Mouse (Mus musculus): ENCODE data around the gene Khdrbs1. TPM values are rescaled to one million over a fixed set of nuclear protein-coding genes. Genes with fewer than 3 reads are reported as not detected.

Gene Khdrbs1
- total RNA-seq (2021) (10 to 100 TPM; 38.1 to 41.7 TPM), polyA plus RNA-seq (2012; rRNA removed) (11.4 and 11.7 TPM in 2 replicates)
- long read RNA-seq, transcript Khdrbs1-201 (9 exons, 3,738 nt), result major isoform, 36 of 43 reads
- long read RNA-seq, partial matches to known transcripts, result 6 of 43 reads
- long read RNA-seq, other reads (novel, unspliced or antisense), result 1 of 43 reads

DNA sequence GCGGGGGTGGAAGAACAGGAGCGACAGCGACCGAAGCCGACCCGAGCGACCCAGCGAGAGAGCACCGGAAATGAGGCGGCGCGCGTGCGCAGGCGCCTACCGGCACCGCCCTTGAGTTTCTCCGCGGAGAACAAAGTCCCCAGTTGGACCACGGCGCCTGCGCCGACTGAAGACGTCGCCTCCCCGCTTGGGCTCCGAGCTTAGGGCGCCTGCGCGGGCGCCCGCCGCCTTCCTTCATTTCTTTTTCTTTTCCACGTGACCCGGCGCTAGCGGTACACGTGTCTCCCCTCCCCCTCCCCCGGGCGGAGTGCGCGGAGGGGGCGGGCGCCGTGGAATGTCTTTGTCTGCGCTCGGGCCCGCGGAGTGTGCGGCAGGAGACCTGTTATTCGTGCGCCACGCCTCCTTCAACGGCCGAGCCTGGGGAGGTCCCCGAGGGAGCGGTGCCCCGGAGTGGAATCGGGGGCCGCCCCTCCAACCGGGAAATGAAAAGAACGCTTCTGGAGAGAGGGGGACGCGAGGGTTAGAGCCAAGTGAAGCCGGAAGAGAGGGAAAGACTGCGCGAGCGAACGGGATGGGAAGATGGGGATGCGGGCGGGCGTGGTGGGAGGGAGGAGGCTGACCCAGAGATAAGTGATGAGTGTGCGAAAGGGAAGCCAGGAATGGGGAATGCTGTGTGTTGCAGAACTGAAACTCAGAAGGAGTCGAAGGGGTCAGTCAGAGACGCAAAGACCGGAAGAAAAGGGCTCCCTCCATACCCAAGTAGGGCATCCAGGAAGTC lies at the start of gene Khdrbs1:
Khdrbs1 (minus strand) TSS at position 72 of the 778 bp plus-strand sequence.
- Histone ChIP-seq H3K27ac (peak within 1 kb of the TSS; percentile 96), H3K4me3 (peak within 1 kb of the TSS; percentile 87), H3K79me2 (replicated peaks; ENCODE audit: control insufficient read depth, insufficient read depth, low read length) (0 out of 2 replicates have a peak, but pooled peaks cover 2% of the 10 kb centered on the region), H3K36me3 (ENCODE audit: control insufficient read depth, insufficient read depth, low read length) (peaks cover 7% of the 10 kb centered on the region), H3K9ac (ENCODE audit: low read depth, low read length) (peak within 1 kb of the TSS; percentile 99), H3K4me1 (ENCODE audit: control insufficient read depth, insufficient read depth, low read length) (peaks cover 2% of the 10 kb centered on the region), H3K27me3 (ENCODE audit: control insufficient read depth, insufficient read depth, low read length) (no peaks in the 10 kb centered on the region)
- DNase-seq, result peak; percentile 94 to 98
- intact Hi-C loops (cut with DNase I), result loop anchor here (2.0 kb wide), 3 partner anchors 46 to 78 kb away; partner anchors contain the start of genes Kpna6 and Tmem39b
- WGBS, result 1% methylated on average over 76 of the region's 76 CpGs
- 0 out of 2 replicates have a peak, but pooled peaks have one; percentile 36 for TF ChIP-seq EP300 (IDR thresholded peaks at IDR 0.05; ENCODE audit: insufficient read depth, low read depth, low read length)
- TF ChIP-seq CTCF (IDR thresholded peaks at IDR 0.05), result no peak
- TF ChIP-seq POLR2A (IDR thresholded peaks at IDR 0.05; ENCODE audit: insufficient read depth, low read depth, low read length), result peak; percentile 81

DNA sequence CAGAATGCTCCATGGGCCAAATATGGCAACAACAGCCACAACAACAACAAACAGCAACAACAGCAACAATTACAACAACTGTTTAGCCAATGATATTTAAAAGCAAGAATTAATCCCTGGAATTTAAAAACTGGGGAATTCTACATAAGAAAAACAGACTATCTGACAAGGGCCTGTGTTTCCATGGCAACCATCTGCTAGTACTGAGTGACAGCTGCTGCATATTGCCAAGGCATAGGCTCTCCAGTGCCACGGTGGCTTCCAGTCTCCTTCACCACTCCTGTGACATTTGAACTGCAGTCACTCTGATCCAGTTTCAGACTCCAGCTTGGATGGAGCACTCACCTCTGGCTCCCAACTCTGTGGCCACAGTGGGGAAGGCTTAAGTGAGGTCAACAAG lies 49.3 kb upstream of the Khdrbs1 start:
- Histone ChIP-seq H3K27me3 (ENCODE audit: control insufficient read depth, insufficient read depth, low read length) (no peaks in the 10 kb centered on the region), H3K79me2 (replicated peaks; ENCODE audit: control insufficient read depth, insufficient read depth, low read length) (no peaks in the 10 kb centered on the region), H3K36me3 (ENCODE audit: control insufficient read depth, insufficient read depth, low read length) (no peaks in the 10 kb centered on the region; the same call in 1 of the 2 replicates), H3K9ac (ENCODE audit: low read depth, low read length) (no peak overlapping the region), H3K27ac (no peak overlapping the region), H3K4me3 (no peak overlapping the region), H3K4me1 (ENCODE audit: control insufficient read depth, insufficient read depth, low read length) (peaks cover 6% of the 10 kb centered on the region; the same call in 1 of the 2 replicates)
- DNase-seq, result no peak
- TF ChIP-seq CTCF (IDR thresholded peaks at IDR 0.05) (no peak), POLR2A (IDR thresholded peaks at IDR 0.05; ENCODE audit: insufficient read depth, low read depth, low read length) (no peak), EP300 (IDR thresholded peaks at IDR 0.05; ENCODE audit: insufficient read depth, low read depth, low read length) (no peak)
- intact Hi-C loops (cut with DNase I), result no loop called here
- WGBS, result 58% methylated on average over 1 of the region's 1 CpGs

DNA sequence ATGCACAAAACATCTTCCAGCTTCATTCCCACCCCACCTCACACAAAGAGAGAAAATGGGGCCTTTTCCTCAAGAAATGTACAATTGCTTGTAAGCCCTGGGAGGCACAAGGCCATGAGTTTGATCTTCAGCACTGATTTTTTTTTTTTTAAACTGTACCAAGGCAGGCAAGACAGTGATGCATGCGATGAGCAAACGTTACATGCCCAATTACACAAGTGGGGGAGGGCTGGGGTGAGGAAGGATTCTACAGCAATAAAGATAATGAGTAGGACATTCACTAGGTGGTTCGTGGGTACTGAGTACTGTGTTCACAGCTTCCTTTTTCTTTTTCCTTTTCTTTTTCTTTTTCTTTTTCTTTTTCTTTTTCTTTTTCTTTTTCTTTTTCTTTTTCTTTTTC lies 48.4 kb upstream of the Khdrbs1 start:
- WGBS, result 82% methylated on average over 3 of the region's 3 CpGs
- intact Hi-C loops (cut with DNase I), result no loop called here
- TF ChIP-seq CTCF (IDR thresholded peaks at IDR 0.05) (no peak), EP300 (IDR thresholded peaks at IDR 0.05; ENCODE audit: insufficient read depth, low read depth, low read length) (no peak), POLR2A (IDR thresholded peaks at IDR 0.05; ENCODE audit: insufficient read depth, low read depth, low read length) (no peak)
- no peak for DNase-seq
- no peak overlapping the region for H3K9ac ChIP-seq (ENCODE audit: low read depth, low read length)
- H3K4me3 ChIP-seq, result no peak overlapping the region
- H3K79me2 ChIP-seq (replicated peaks; ENCODE audit: control insufficient read depth, insufficient read depth, low read length), result no peaks in the 10 kb centered on the region
- no peaks in the 10 kb centered on the region for H3K27me3 ChIP-seq (ENCODE audit: control insufficient read depth, insufficient read depth, low read length)
- H3K27ac ChIP-seq, result no peak overlapping the region
- H3K4me1 ChIP-seq (ENCODE audit: control insufficient read depth, insufficient read depth, low read length), result peaks cover 2% of the 10 kb centered on the region; the same call in 1 of the 2 replicates
- H3K36me3 ChIP-seq (ENCODE audit: control insufficient read depth, insufficient read depth, low read length), result no peaks in the 10 kb centered on the region

DNA sequence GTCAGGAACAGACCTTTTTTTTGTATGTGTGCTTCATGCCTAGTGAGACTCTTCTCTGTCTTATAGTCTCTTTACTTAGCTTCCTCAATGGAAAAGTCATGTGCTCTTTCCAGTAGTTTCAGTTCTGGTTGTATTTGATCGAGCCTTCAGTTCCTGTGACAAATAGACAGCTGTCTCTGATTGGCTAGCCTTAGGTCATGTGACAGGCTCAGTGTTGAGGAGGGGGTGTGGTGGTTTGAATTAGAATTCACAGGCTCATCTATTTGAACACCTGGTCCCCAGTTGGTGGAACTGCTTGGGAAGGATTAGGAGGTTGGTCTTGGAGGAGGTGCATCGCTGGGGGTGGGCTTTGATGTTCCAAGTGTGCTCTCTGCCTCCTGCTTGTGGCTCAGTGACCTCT lies 47.5 kb upstream of the Khdrbs1 start:
- 90% methylated on average over 2 of the region's 2 CpGs for WGBS
- intact Hi-C loops (cut with DNase I), result loop anchor here (5.0 to 10.0 kb wide), 2 partner anchors 58 to 295 kb away; no protein-coding TSS in a partner anchor

DNA sequence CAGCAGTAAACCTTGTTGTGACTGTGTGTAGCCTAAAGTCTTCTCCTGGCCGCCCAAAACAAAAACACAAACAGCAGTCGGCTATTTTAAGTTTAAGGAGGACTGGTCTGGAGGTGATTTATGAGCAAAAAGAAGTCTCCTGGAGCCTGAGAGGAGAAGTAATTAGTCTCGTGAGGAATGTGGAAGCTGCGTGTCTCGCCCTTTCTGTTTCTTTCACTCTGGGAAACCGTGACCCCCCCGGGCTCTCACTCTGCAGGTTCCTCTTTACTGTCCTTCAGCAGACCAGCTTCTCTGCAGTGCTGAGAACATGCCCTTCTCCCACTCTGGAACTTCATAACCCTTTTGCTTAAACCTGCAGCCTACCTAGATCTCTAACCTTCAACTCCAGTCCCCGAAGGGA lies 46.6 kb upstream of the Khdrbs1 start:
- Histone ChIP-seq H3K4me1 (ENCODE audit: control insufficient read depth, insufficient read depth, low read length) (no peaks in the 10 kb centered on the region), H3K36me3 (ENCODE audit: control insufficient read depth, insufficient read depth, low read length) (no peaks in the 10 kb centered on the region), H3K9ac (ENCODE audit: low read depth, low read length) (no peak overlapping the region), H3K27me3 (ENCODE audit: control insufficient read depth, insufficient read depth, low read length) (no peaks in the 10 kb centered on the region), H3K79me2 (replicated peaks; ENCODE audit: control insufficient read depth, insufficient read depth, low read length) (no peaks in the 10 kb centered on the region), H3K27ac (no peak overlapping the region), H3K4me3 (no peak overlapping the region)
- TF ChIP-seq POLR2A (IDR thresholded peaks at IDR 0.05; ENCODE audit: insufficient read depth, low read depth, low read length) (no peak), CTCF (IDR thresholded peaks at IDR 0.05) (no peak), EP300 (IDR thresholded peaks at IDR 0.05; ENCODE audit: insufficient read depth, low read depth, low read length) (no peak)
- DNase-seq, result peak in 1 of 2 experiments; percentile 48
- intact Hi-C loops (cut with DNase I), result loop anchor here (5.0 to 10.0 kb wide), 2 partner anchors 59 to 296 kb away; no protein-coding TSS in a partner anchor
- WGBS, result 83% methylated on average over 8 of the region's 8 CpGs

More for the DNA sequence above, 47.5 kb upstream of the Khdrbs1 start:
- Histone ChIP-seq H3K27me3 (ENCODE audit: control insufficient read depth, insufficient read depth, low read length) (no peaks in the 10 kb centered on the region), H3K4me3 (no peak overlapping the region), H3K79me2 (replicated peaks; ENCODE audit: control insufficient read depth, insufficient read depth, low read length) (no peaks in the 10 kb centered on the region), H3K4me1 (ENCODE audit: control insufficient read depth, insufficient read depth, low read length) (no peaks in the 10 kb centered on the region), H3K9ac (ENCODE audit: low read depth, low read length) (no peak overlapping the region), H3K27ac (no peak overlapping the region), H3K36me3 (ENCODE audit: control insufficient read depth, insufficient read depth, low read length) (no peaks in the 10 kb centered on the region)
- no peak for TF ChIP-seq EP300 (IDR thresholded peaks at IDR 0.05; ENCODE audit: insufficient read depth, low read depth, low read length)
- no peak for TF ChIP-seq POLR2A (IDR thresholded peaks at IDR 0.05; ENCODE audit: insufficient read depth, low read depth, low read length)
- TF ChIP-seq CTCF (IDR thresholded peaks at IDR 0.05), result no peak
- DNase-seq, result no peak
